Mouse (Mus musculus): ENCODE results near the gene Lrrc74b. TPM values are rescaled to one million over a fixed set of nuclear protein-coding genes. Genes with fewer than 3 reads are reported as not detected.

Gene Lrrc74b
- 0.19 and 0.36 TPM in 2 replicates for polyA plus RNA-seq (2015; fragmentation: Nextera tagmentation; extraction: Ambion mirVana)

GRCm38 (mm10) chr16:17561128-17561750 is at the start of gene Lrrc74b:
Gene Lrrc74b, minus strand, starts transcription at chr16:17561247.
- Histone ChIP-seq H3K4me3 (peak within 1 kb of the TSS; percentile 41), H3K9ac (peak within 1 kb of the TSS; percentile 44), H3K4me2 (peak within 1 kb of the TSS; percentile 77), H3K4me1 (replicated peaks) (peaks cover 34% of the 10 kb centered on the region), H3K9me3 (replicated peaks) (no peaks in the 10 kb centered on the region), H3K27ac (peak within 1 kb of the TSS; percentile 54), H3K27me3 (peaks cover 11% of the 10 kb centered on the region), H3K36me3 (no peaks in the 10 kb centered on the region)
- peak; percentile 60; the same call in 1 of the 2 replicates for ATAC-seq (replicated peaks; ENCODE audit: insufficient number of reproducible peaks, insufficient read depth, low FRiP score, low read depth)
- WGBS, result 3% methylated on average over 22 of the region's 22 CpGs

- Histone ChIP-seq H3K27me3 (no peaks in the 10 kb centered on the region), H3K9me3 (replicated peaks) (no peaks in the 10 kb centered on the region), H3K4me1 (replicated peaks) (no peaks in the 10 kb centered on the region), H3K4me3 (no peak overlapping the region), H3K27ac (no peak overlapping the region), H3K4me2 (no peak overlapping the region), H3K9ac (no peak overlapping the region), H3K36me3 (no peaks in the 10 kb centered on the region)
- no peak for ATAC-seq (replicated peaks; ENCODE audit: insufficient number of reproducible peaks, insufficient read depth, low FRiP score, low read depth)
- 62% methylated on average over 5 of the region's 5 CpGs for WGBS
Measured at GRCm38 (mm10) chr16:17605684-17606083, 44.6 kb upstream of the Lrrc74b start.

- 71% methylated on average over 4 of the region's 4 CpGs for WGBS
- Histone ChIP-seq H3K4me3 (no peak overlapping the region), H3K36me3 (no peaks in the 10 kb centered on the region), H3K4me1 (replicated peaks) (no peaks in the 10 kb centered on the region), H3K4me2 (no peak overlapping the region), H3K9me3 (replicated peaks) (no peaks in the 10 kb centered on the region), H3K9ac (no peak overlapping the region), H3K27me3 (no peaks in the 10 kb centered on the region), H3K27ac (no peak overlapping the region)
- no peak for ATAC-seq (replicated peaks; ENCODE audit: insufficient number of reproducible peaks, insufficient read depth, low FRiP score, low read depth)
Measured at GRCm38 (mm10) chr16:17604941-17605340, 43.9 kb upstream of the Lrrc74b start.

- H3K36me3 ChIP-seq, result no peaks in the 10 kb centered on the region
- no peaks in the 10 kb centered on the region for H3K4me1 ChIP-seq (replicated peaks)
- 42% methylated on average over 3 of the region's 3 CpGs for WGBS
- no peaks in the 10 kb centered on the region for H3K9me3 ChIP-seq (replicated peaks)
- no peak overlapping the region for H3K4me2 ChIP-seq
- no peaks in the 10 kb centered on the region for H3K27me3 ChIP-seq
- no peak overlapping the region for H3K27ac ChIP-seq
- no peak overlapping the region for H3K4me3 ChIP-seq
- no peak for ATAC-seq (replicated peaks; ENCODE audit: insufficient number of reproducible peaks, insufficient read depth, low FRiP score, low read depth)
- H3K9ac ChIP-seq, result no peak overlapping the region
Measured at GRCm38 (mm10) chr16:17600944-17601562, 40.0 kb upstream of the Lrrc74b start.

GRCm38 (mm10) chr16:17590731-17591130 is 29.7 kb upstream of the Lrrc74b start:
- no peaks in the 10 kb centered on the region for H3K27me3 ChIP-seq
- H3K36me3 ChIP-seq, result no peaks in the 10 kb centered on the region
- H3K9me3 ChIP-seq (replicated peaks), result no peaks in the 10 kb centered on the region
- no peaks in the 10 kb centered on the region for H3K4me1 ChIP-seq (replicated peaks)
- ATAC-seq (replicated peaks; ENCODE audit: insufficient number of reproducible peaks, insufficient read depth, low FRiP score, low read depth), result no peak
- H3K27ac ChIP-seq, result no peak overlapping the region
- no peak overlapping the region for H3K4me2 ChIP-seq
- no peak overlapping the region for H3K4me3 ChIP-seq
- 17% methylated on average over 2 of the region's 2 CpGs for WGBS
- H3K9ac ChIP-seq, result no peak overlapping the region

- 82% methylated on average over 7 of the region's 7 CpGs for WGBS
- Histone ChIP-seq H3K4me2 (no peak overlapping the region), H3K27me3 (no peaks in the 10 kb centered on the region), H3K36me3 (no peaks in the 10 kb centered on the region), H3K4me3 (no peak overlapping the region), H3K9ac (no peak overlapping the region), H3K27ac (no peak overlapping the region), H3K9me3 (replicated peaks) (no peaks in the 10 kb centered on the region), H3K4me1 (replicated peaks) (no peaks in the 10 kb centered on the region)
- ATAC-seq (replicated peaks; ENCODE audit: insufficient number of reproducible peaks, insufficient read depth, low FRiP score, low read depth), result no peak
Measured at GRCm38 (mm10) chr16:17584555-17584954, 23.5 kb upstream of the Lrrc74b start.

GRCm38 (mm10) chr16:17583064-17583463 is 22.0 kb upstream of the Lrrc74b start, which contains the start of gene Slc7a4:
Gene Slc7a4, minus strand, starts transcription at chr16:17583214.
- Histone ChIP-seq H3K27me3 (no peaks in the 10 kb centered on the region), H3K4me1 (replicated peaks) (no peaks in the 10 kb centered on the region), H3K4me3 (no peak within 1 kb of the TSS), H3K4me2 (no peak within 1 kb of the TSS), H3K9ac (no peak within 1 kb of the TSS), H3K9me3 (replicated peaks) (no peaks in the 10 kb centered on the region), H3K27ac (no peak within 1 kb of the TSS), H3K36me3 (no peaks in the 10 kb centered on the region)
- no peak for ATAC-seq (replicated peaks; ENCODE audit: insufficient number of reproducible peaks, insufficient read depth, low FRiP score, low read depth)
- 24% methylated on average over 8 of the region's 8 CpGs for WGBS

GRCm38 (mm10) chr16:17576825-17577215 is 15.8 kb upstream of the Lrrc74b start:
- Histone ChIP-seq H3K27me3 (peaks cover 37% of the 10 kb centered on the region), H3K27ac (no peak overlapping the region), H3K4me2 (peak overlapping the region; percentile 83), H3K9ac (peak overlapping the region; percentile 55), H3K4me3 (peak overlapping the region; percentile 55), H3K36me3 (no peaks in the 10 kb centered on the region), H3K9me3 (replicated peaks) (no peaks in the 10 kb centered on the region), H3K4me1 (replicated peaks) (peaks cover 14% of the 10 kb centered on the region)
- WGBS, result 12% methylated on average over 8 of the region's 8 CpGs
- ATAC-seq (replicated peaks; ENCODE audit: insufficient number of reproducible peaks, insufficient read depth, low FRiP score, low read depth), result no peak

- ATAC-seq (replicated peaks; ENCODE audit: insufficient number of reproducible peaks, insufficient read depth, low FRiP score, low read depth), result peak; percentile 51
- Histone ChIP-seq H3K4me2 (peak overlapping the region; percentile 83), H3K27me3 (peaks cover 37% of the 10 kb centered on the region), H3K4me3 (peak overlapping the region; percentile 55), H3K27ac (no peak overlapping the region), H3K9ac (peak overlapping the region; percentile 55), H3K4me1 (replicated peaks) (peaks cover 14% of the 10 kb centered on the region), H3K36me3 (no peaks in the 10 kb centered on the region), H3K9me3 (replicated peaks) (no peaks in the 10 kb centered on the region)
- WGBS, result 12% methylated on average over 45 of the region's 45 CpGs
Measured at GRCm38 (mm10) chr16:17575870-17576824, 15.1 kb upstream of the Lrrc74b start.

- peaks cover 12% of the 10 kb centered on the region for H3K4me1 ChIP-seq (replicated peaks)
- H3K4me3 ChIP-seq, result no peak overlapping the region
- no peak overlapping the region for H3K9ac ChIP-seq
- no peaks in the 10 kb centered on the region for H3K36me3 ChIP-seq
- H3K27ac ChIP-seq, result no peak overlapping the region
- no peak overlapping the region for H3K4me2 ChIP-seq
- H3K9me3 ChIP-seq (replicated peaks), result no peaks in the 10 kb centered on the region
- peaks cover 10% of the 10 kb centered on the region for H3K27me3 ChIP-seq
- 23% methylated on average over 4 of the region's 4 CpGs for WGBS
- ATAC-seq (replicated peaks; ENCODE audit: insufficient number of reproducible peaks, insufficient read depth, low FRiP score, low read depth), result no peak
Measured at GRCm38 (mm10) chr16:17566186-17566585, 5.1 kb upstream of the Lrrc74b start.

GRCm38 (mm10) chr16:17564771-17565170 is 3.7 kb upstream of the Lrrc74b start:
- Histone ChIP-seq H3K4me3 (no peak overlapping the region), H3K4me2 (no peak overlapping the region), H3K27ac (no peak overlapping the region), H3K27me3 (peaks cover 10% of the 10 kb centered on the region), H3K4me1 (replicated peaks) (peaks cover 17% of the 10 kb centered on the region), H3K9ac (no peak overlapping the region), H3K9me3 (replicated peaks) (no peaks in the 10 kb centered on the region), H3K36me3 (no peaks in the 10 kb centered on the region)
- 50% methylated on average over 3 of the region's 3 CpGs for WGBS
- no peak for ATAC-seq (replicated peaks; ENCODE audit: insufficient number of reproducible peaks, insufficient read depth, low FRiP score, low read depth)

All from heart, embryonic 15.5 days (tissue).